Mouse (Mus musculus): ENCODE data around the gene Arap1.

- TF ChIP-seq GATA1 (IDR thresholded peaks at IDR 0.05; ENCODE audit: borderline replicate concordance, low read length) (no peak), FLI1 (IDR thresholded peaks at IDR 0.05; ENCODE audit: low read length) (no peak)
Observed at GRCm38 (mm10) chr7:101347767-101348270, at the start of gene Arap1.

Data from megakaryocyte, embryonic 14.5 days (primary cell).